Mouse (Mus musculus) forebrain, embryonic 16.5 days (tissue): ENCODE measurements around the gene Lgr4. TPM values are rescaled to one million over a fixed set of nuclear protein-coding genes. Genes with fewer than 3 reads are reported as not detected.
"Not testable (repeated sequence)": the region's sequence is repeated elsewhere in the genome, so short reads cannot be mapped to it uniquely, and the experiment has no call there.

Experiments used
- ATAC-seq: fragments of 200-750 bp; cut with Nextera tagmentation; 2 replicates; pipeline ENCODE4 v1.8.0; 2017; ENCODE audit warnings: mild to moderate bottlenecking, moderate library complexity
- H3K27ac ChIP-seq: fragments of 300-500 bp; sonication (generic); 2 replicates; pipeline ENCODE4 v1.5.1; 2014; ENCODE audit warnings: low read length, control low read depth
- H3K27me3 ChIP-seq: fragments of 300-500 bp; sonication (generic); replicated peaks from 2 replicates; pipeline ENCODE4 v1.6.1; 2014; ENCODE audit warnings: low read length; ENCODE audit not compliant: control insufficient read depth, insufficient read depth
- H3K36me3 ChIP-seq: fragments of 300-500 bp; sonication (generic); 2 replicates; pipeline ENCODE4 v1.6.1; 2014; ENCODE audit not compliant: control insufficient read depth, insufficient read depth
- H3K4me1 ChIP-seq: fragments of 300-500 bp; sonication (generic); replicated peaks from 2 replicates; pipeline ENCODE4 v1.6.1; 2014; ENCODE audit warnings: low read length; ENCODE audit not compliant: control insufficient read depth, insufficient read depth
- H3K4me2 ChIP-seq: fragments of 300-500 bp; sonication (generic); 2 replicates; pipeline ENCODE4 v1.6.1; 2014; ENCODE audit warnings: mild to moderate bottlenecking, low read length, control low read depth
- H3K4me3 ChIP-seq: fragments of 300-500 bp; sonication (generic); replicated peaks from 2 replicates; pipeline ENCODE4 v1.5.1; 2014; ENCODE audit warnings: mild to moderate bottlenecking, low read length, control low read depth
- H3K9ac ChIP-seq: fragments of 300-500 bp; sonication (generic); replicated peaks from 2 replicates; pipeline ENCODE4 v1.6.1; 2014; ENCODE audit warnings: low read depth, low read length, control low read depth
- H3K9me3 ChIP-seq: fragments of 300-500 bp; sonication (generic); 2 replicates; pipeline ENCODE4 v1.6.1; 2016; ENCODE audit warnings: low read length; ENCODE audit not compliant: control insufficient read depth
- WGBS: fragments of 180-500 bp; shearing (Covaris S2); extraction: QIAGEN DNeasy Blood & Tissue Kit; methylation state at CpG from one replicate; pipeline ENCODE4 v1.1.7; 2014; 5-methylcytosine and 5-hydroxymethylcytosine counted together
- polyA plus RNA-seq: library from polyadenylated mRNA; unstranded; fragments of >200 nt; fragmentation: Nextera tagmentation; extraction: Ambion mirVana; gene quantifications from 2 replicates; pipeline ENCODE4 v1.2.1, GENCODE M21; 2015

The Lgr4 gene
- 2.7 and 3.6 TPM in 2 replicates for polyA plus RNA-seq

- Histone ChIP-seq H3K27me3 (peaks cover 25% of the 10 kb centered on the region), H3K36me3 (no peaks in the 10 kb centered on the region), H3K9ac (peak within 1 kb of the TSS; percentile 63), H3K4me2 (peak within 1 kb of the TSS; percentile 86), H3K4me1 (peaks cover 10% of the 10 kb centered on the region), H3K4me3 (peak within 1 kb of the TSS; percentile 73), H3K9me3 (no peaks in the 10 kb centered on the region), H3K27ac (peak within 1 kb of the TSS; percentile 78)
- 0% methylated on average over 89 of the region's 111 CpGs for WGBS
- ATAC-seq, result peak; percentile 97
Measured at GRCm38 (mm10) chr2:109917496-109918413, at the start of gene Lgr4. Gene Lgr4 (plus strand): TSS chr2:109917647.

- H3K9ac ChIP-seq, ATAC-seq, H3K36me3 ChIP-seq, H3K4me2 ChIP-seq, H3K27me3 ChIP-seq, H3K27ac ChIP-seq, H3K9me3 ChIP-seq, H3K4me3 ChIP-seq, H3K4me1 ChIP-seq: not testable (repeated sequence)
- 86% methylated on average over 4 of the region's 4 CpGs for WGBS
Measured at GRCm38 (mm10) chr2:109879429-109879828, 38.0 kb upstream of the Lgr4 start.

- no peak overlapping the region for H3K27ac ChIP-seq
- no peak overlapping the region for H3K9ac ChIP-seq
- no peak overlapping the region for H3K4me2 ChIP-seq
- H3K9me3 ChIP-seq, result no peaks in the 10 kb centered on the region
- no peaks in the 10 kb centered on the region for H3K36me3 ChIP-seq
- H3K27me3 ChIP-seq, result no peaks in the 10 kb centered on the region
- WGBS, result 60% methylated on average over 2 of the region's 2 CpGs
- H3K4me1 ChIP-seq, result no peaks in the 10 kb centered on the region; the same call in 1 of the 2 replicates
- no peak overlapping the region for H3K4me3 ChIP-seq
- no peak for ATAC-seq
Measured at GRCm38 (mm10) chr2:109881111-109881510, 36.3 kb upstream of the Lgr4 start.

GRCm38 (mm10) chr2:109881625-109882024 lies 35.8 kb upstream of the Lgr4 start:
- no peaks in the 10 kb centered on the region; the same call in 1 of the 2 replicates for H3K4me1 ChIP-seq
- no peak overlapping the region for H3K27ac ChIP-seq
- no peak overlapping the region for H3K4me3 ChIP-seq
- no peak overlapping the region for H3K9ac ChIP-seq
- no peak overlapping the region for H3K4me2 ChIP-seq
- H3K9me3 ChIP-seq, result no peaks in the 10 kb centered on the region
- WGBS, result 54% methylated on average over 1 of the region's 1 CpGs
- no peaks in the 10 kb centered on the region for H3K27me3 ChIP-seq
- ATAC-seq, result no peak
- H3K36me3 ChIP-seq, result no peaks in the 10 kb centered on the region

GRCm38 (mm10) chr2:109884106-109884505 lies 33.3 kb upstream of the Lgr4 start:
- Histone ChIP-seq H3K4me1 (no peaks in the 10 kb centered on the region; the same call in 1 of the 2 replicates), H3K4me2 (no peak overlapping the region; the same call in 1 of the 2 replicates), H3K27me3 (no peaks in the 10 kb centered on the region), H3K4me3 (no peak overlapping the region), H3K9ac (no peak overlapping the region), H3K27ac (peak overlapping the region; percentile 44; the same call in 1 of the 2 replicates), H3K9me3 (no peaks in the 10 kb centered on the region), H3K36me3 (no peaks in the 10 kb centered on the region)
- peak; percentile 92 for ATAC-seq
- 55% methylated on average over 4 of the region's 4 CpGs for WGBS

GRCm38 (mm10) chr2:109884507-109884906 lies 32.9 kb upstream of the Lgr4 start:
- peak; percentile 87 for ATAC-seq
- Histone ChIP-seq H3K9ac (no peak overlapping the region), H3K4me1 (no peaks in the 10 kb centered on the region; the same call in 1 of the 2 replicates), H3K9me3 (no peaks in the 10 kb centered on the region), H3K36me3 (no peaks in the 10 kb centered on the region), H3K27ac (peak overlapping the region; percentile 44; the same call in 1 of the 2 replicates), H3K27me3 (no peaks in the 10 kb centered on the region), H3K4me3 (no peak overlapping the region), H3K4me2 (no peak overlapping the region; the same call in 1 of the 2 replicates)
- WGBS, result 38% methylated on average over 4 of the region's 4 CpGs

- ATAC-seq, result no peak
- Histone ChIP-seq H3K4me1 (peaks cover 13% of the 10 kb centered on the region), H3K4me3 (peak overlapping the region; percentile 98), H3K27ac (no peak overlapping the region), H3K9ac (peak overlapping the region; percentile 97), H3K4me2 (peak overlapping the region; percentile 52), H3K36me3 (peaks cover 7% of the 10 kb centered on the region), H3K27me3 (no peaks in the 10 kb centered on the region), H3K9me3 (no peaks in the 10 kb centered on the region)
- 37% methylated on average over 4 of the region's 4 CpGs for WGBS
Measured at GRCm38 (mm10) chr2:109890068-109890467, 27.4 kb upstream of the Lgr4 start.

GRCm38 (mm10) chr2:109890597-109890996 lies 26.9 kb upstream of the Lgr4 start, which contains the start of gene Lin7c:
Gene Lin7c (plus strand): TSS chr2:109890853.
- peak; percentile 100 for ATAC-seq
- H3K27me3 ChIP-seq, result no peaks in the 10 kb centered on the region
- H3K4me1 ChIP-seq, result peaks cover 13% of the 10 kb centered on the region
- under 1% methylated on average over 41 of the region's 42 CpGs for WGBS
- peaks cover 11% of the 10 kb centered on the region for H3K36me3 ChIP-seq
- peak within 1 kb of the TSS; percentile 98 for H3K4me3 ChIP-seq
- H3K9ac ChIP-seq, result peak within 1 kb of the TSS; percentile 97
- peak within 1 kb of the TSS; percentile 85 for H3K27ac ChIP-seq
- no peaks in the 10 kb centered on the region for H3K9me3 ChIP-seq
- peak within 1 kb of the TSS; percentile 87 for H3K4me2 ChIP-seq

GRCm38 (mm10) chr2:109891031-109891430 lies 26.4 kb upstream of the Lgr4 start:
- H3K4me2 ChIP-seq, result peak overlapping the region; percentile 87
- H3K4me1 ChIP-seq, result peaks cover 13% of the 10 kb centered on the region
- no peaks in the 10 kb centered on the region for H3K27me3 ChIP-seq
- H3K36me3 ChIP-seq, result peaks cover 15% of the 10 kb centered on the region
- H3K9ac ChIP-seq, result peak overlapping the region; percentile 97
- peak; percentile 82 for ATAC-seq
- H3K9me3 ChIP-seq, result no peaks in the 10 kb centered on the region
- H3K27ac ChIP-seq, result peak overlapping the region; percentile 85
- under 1% methylated on average over 33 of the region's 34 CpGs for WGBS
- H3K4me3 ChIP-seq, result peak overlapping the region; percentile 98
